Mouse (Mus musculus): ENCODE data around the gene Iah1. TPM values are rescaled to one million over a fixed set of nuclear protein-coding genes. Genes with fewer than 3 reads are reported as not detected.
A peak's percentile ranks its signal among the peaks of the same experiment; 100 is the strongest.

Iah1 gene
- polyA plus RNA-seq, 1 experiment: 18.3 TPM

DNA sequence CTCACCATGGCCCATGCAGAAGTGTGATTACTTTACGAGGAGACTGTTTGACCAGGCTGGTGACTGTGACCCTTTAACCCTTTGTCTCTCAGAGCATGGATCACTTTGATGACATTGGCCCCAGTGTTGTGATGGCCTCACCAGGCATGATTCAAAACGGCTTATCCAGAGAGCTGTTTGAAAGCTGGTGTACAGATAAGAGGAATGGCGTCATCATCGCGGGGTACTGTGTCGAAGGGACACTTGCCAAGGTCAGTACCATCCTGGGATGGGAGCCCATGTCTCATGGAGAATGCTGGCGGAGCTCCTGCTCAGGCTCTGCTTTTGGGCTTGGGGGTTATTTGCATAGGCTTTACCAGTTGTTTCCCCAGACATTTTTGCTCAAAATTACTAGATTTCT, 14.9 kb upstream of the Iah1 start:
- Histone ChIP-seq H3K27me3 (ENCODE audit: control insufficient read depth, insufficient read depth, low read length) (no peaks in the 10 kb centered on the region), H3K4me1 (ENCODE audit: control insufficient read depth, insufficient read depth, low read length) (no peaks in the 10 kb centered on the region), H3K4me3 (ENCODE audit: control insufficient read depth, low read depth, low read length) (peak overlapping the region; percentile 27), H3K27ac (ENCODE audit: control insufficient read depth, insufficient read depth, low read depth, low read length) (no peak overlapping the region), H3K36me3 (ENCODE audit: control insufficient read depth, insufficient read depth, low read length) (peaks cover 4% of the 10 kb centered on the region)
- TF ChIP-seq CTCF (IDR thresholded peaks at IDR 0.05; ENCODE audit: control insufficient read depth, insufficient read depth, insufficient replicate concordance, low read depth, low read length): no peak
- no peak for TF ChIP-seq POLR2A (IDR thresholded peaks at IDR 0.05; ENCODE audit: control insufficient read depth, low read depth, low read length)

DNA sequence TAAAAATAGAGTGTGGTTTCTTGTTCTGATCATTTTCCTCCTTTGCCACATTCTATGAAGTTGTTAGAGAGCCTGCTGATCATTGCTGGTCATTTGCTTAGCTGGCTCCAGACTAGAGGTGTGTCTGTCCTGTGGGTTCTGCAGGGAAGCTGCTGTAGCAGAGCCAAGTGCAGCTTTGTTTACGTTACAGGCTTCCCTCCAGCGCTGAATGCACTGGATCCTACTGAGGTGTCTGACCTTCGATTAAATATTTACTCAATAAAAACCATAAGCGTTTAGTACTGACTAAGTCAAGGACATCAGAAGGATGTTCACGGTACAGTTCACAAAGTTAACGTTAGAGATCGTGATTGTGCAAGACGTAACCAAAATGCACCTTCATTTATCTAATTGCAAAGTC, 14.3 kb upstream of the Iah1 start:
- Histone ChIP-seq H3K4me1 (ENCODE audit: control insufficient read depth, insufficient read depth, low read length) (no peaks in the 10 kb centered on the region), H3K4me3 (ENCODE audit: control insufficient read depth, low read depth, low read length) (no peak overlapping the region), H3K27ac (ENCODE audit: control insufficient read depth, insufficient read depth, low read depth, low read length) (no peak overlapping the region), H3K27me3 (ENCODE audit: control insufficient read depth, insufficient read depth, low read length) (no peaks in the 10 kb centered on the region), H3K36me3 (ENCODE audit: control insufficient read depth, insufficient read depth, low read length) (peaks cover 4% of the 10 kb centered on the region)
- TF ChIP-seq POLR2A (IDR thresholded peaks at IDR 0.05; ENCODE audit: control insufficient read depth, low read depth, low read length): no peak
- TF ChIP-seq CTCF (IDR thresholded peaks at IDR 0.05; ENCODE audit: control insufficient read depth, insufficient read depth, insufficient replicate concordance, low read depth, low read length): no peak

DNA sequence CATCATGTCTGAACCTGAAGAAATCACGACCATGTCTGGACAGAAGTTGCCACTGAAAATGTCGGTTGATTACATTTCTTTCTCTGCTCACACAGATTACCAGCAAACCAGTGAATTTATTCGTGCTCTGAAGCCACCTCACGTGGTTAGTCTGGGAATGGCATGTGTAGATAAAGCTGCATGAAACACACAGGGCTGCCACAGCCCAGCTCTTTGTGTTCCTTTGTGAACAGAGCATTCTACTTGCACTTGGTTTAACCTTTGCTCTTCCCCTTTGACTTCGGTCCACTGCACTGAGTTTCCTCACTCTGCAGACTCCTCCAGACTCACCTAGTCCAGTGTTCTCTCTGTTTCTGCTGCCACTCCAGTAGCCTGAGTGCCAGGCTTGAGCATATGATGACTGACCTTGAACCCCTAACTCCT, 13.8 kb upstream of the Iah1 start:
- Histone ChIP-seq H3K4me1 (ENCODE audit: control insufficient read depth, insufficient read depth, low read length) (no peaks in the 10 kb centered on the region), H3K27ac (ENCODE audit: control insufficient read depth, insufficient read depth, low read depth, low read length) (no peak overlapping the region), H3K36me3 (ENCODE audit: control insufficient read depth, insufficient read depth, low read length) (peaks cover 4% of the 10 kb centered on the region), H3K4me3 (ENCODE audit: control insufficient read depth, low read depth, low read length) (no peak overlapping the region), H3K27me3 (ENCODE audit: control insufficient read depth, insufficient read depth, low read length) (no peaks in the 10 kb centered on the region)
- TF ChIP-seq CTCF (IDR thresholded peaks at IDR 0.05; ENCODE audit: control insufficient read depth, insufficient read depth, insufficient replicate concordance, low read depth, low read length) (no peak), POLR2A (IDR thresholded peaks at IDR 0.05; ENCODE audit: control insufficient read depth, low read depth, low read length) (no peak)

DNA sequence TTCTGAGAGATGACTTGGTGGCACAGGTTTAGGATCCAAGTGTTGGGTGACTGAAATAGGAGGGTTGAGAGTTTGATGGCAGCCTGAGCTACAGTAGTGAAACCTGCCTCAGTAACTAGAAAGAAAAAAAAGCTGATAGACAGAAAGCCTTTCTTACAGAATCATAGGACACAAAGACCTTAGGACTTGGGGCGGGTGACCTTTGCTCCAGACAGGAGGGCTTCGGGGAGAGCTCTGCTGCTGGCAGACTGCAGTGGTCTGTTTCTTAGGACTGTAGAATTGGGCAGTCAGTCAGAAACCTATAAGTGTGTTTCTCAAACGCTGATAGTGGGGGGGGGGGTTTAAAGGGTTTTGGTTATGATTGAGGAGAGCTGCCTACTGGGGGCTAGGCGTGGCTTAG, 10.4 kb upstream of the Iah1 start:
- Histone ChIP-seq H3K36me3 (ENCODE audit: control insufficient read depth, insufficient read depth, low read length) (no peaks in the 10 kb centered on the region; the same call in none of the 2 replicates), H3K27me3 (ENCODE audit: control insufficient read depth, insufficient read depth, low read length) (no peaks in the 10 kb centered on the region), H3K4me1 (ENCODE audit: control insufficient read depth, insufficient read depth, low read length) (no peaks in the 10 kb centered on the region), H3K4me3 (ENCODE audit: control insufficient read depth, low read depth, low read length) (no peak overlapping the region), H3K27ac (ENCODE audit: control insufficient read depth, insufficient read depth, low read depth, low read length) (no peak overlapping the region)
- TF ChIP-seq CTCF (IDR thresholded peaks at IDR 0.05; ENCODE audit: control insufficient read depth, insufficient read depth, insufficient replicate concordance, low read depth, low read length): no peak

DNA sequence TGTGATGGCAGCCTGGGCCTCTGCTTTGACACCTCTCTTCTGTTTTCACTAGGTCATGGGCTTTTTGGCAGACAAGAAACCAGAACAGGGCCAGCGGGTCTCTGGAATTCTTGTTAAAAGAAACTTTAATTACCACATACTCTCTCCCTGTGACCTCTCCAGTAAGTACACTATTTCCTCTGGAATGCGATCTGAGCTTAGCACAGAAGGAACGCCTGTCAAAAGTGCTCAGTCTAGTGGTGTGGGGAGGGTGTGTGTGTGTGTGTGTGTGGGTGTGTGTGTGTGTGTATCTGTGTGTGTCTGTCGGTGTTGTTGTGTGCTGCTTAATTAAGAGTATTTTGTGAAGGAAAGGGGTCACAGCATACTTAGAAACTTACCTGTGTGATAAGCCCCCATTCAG, 9.5 kb upstream of the Iah1 start:
- Histone ChIP-seq H3K27me3 (ENCODE audit: control insufficient read depth, insufficient read depth, low read length) (no peaks in the 10 kb centered on the region), H3K4me1 (ENCODE audit: control insufficient read depth, insufficient read depth, low read length) (no peaks in the 10 kb centered on the region), H3K27ac (ENCODE audit: control insufficient read depth, insufficient read depth, low read depth, low read length) (no peak overlapping the region), H3K4me3 (ENCODE audit: control insufficient read depth, low read depth, low read length) (no peak overlapping the region), H3K36me3 (ENCODE audit: control insufficient read depth, insufficient read depth, low read length) (no peaks in the 10 kb centered on the region; the same call in none of the 2 replicates)
- TF ChIP-seq POLR2A (IDR thresholded peaks at IDR 0.05; ENCODE audit: control insufficient read depth, low read depth, low read length) (no peak), CTCF (IDR thresholded peaks at IDR 0.05; ENCODE audit: control insufficient read depth, insufficient read depth, insufficient replicate concordance, low read depth, low read length) (no peak)

DNA sequence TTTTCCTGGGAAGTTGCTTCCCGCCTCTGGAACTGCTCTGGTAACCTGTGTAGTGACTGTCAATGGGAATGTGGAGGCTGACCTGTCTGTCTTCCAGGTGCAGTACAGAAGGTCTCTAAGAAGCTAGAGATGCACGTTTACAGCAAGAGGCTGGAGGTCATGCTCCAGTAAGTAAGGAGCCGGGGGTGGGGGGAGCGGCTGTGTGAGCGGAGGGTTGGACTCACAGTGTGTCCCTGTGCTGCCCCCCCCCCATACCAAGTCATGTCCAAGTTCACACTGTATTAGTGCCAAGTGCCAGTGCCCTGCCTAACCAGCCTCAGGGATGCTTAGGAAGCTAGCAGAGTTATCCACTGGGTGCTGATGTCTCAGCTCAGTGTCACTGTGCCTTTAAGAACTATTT, 4.0 kb upstream of the Iah1 start:
- Histone ChIP-seq H3K4me1 (ENCODE audit: control insufficient read depth, insufficient read depth, low read length) (peaks cover 4% of the 10 kb centered on the region), H3K27me3 (ENCODE audit: control insufficient read depth, insufficient read depth, low read length) (no peaks in the 10 kb centered on the region), H3K27ac (ENCODE audit: control insufficient read depth, insufficient read depth, low read depth, low read length) (no peak overlapping the region), H3K4me3 (ENCODE audit: control insufficient read depth, low read depth, low read length) (no peak overlapping the region), H3K36me3 (ENCODE audit: control insufficient read depth, insufficient read depth, low read length) (no peaks in the 10 kb centered on the region; the same call in 1 of the 2 replicates)
- no peak for TF ChIP-seq POLR2A (IDR thresholded peaks at IDR 0.05; ENCODE audit: control insufficient read depth, low read depth, low read length)
- no peak for TF ChIP-seq CTCF (IDR thresholded peaks at IDR 0.05; ENCODE audit: control insufficient read depth, insufficient read depth, insufficient replicate concordance, low read depth, low read length)

DNA sequence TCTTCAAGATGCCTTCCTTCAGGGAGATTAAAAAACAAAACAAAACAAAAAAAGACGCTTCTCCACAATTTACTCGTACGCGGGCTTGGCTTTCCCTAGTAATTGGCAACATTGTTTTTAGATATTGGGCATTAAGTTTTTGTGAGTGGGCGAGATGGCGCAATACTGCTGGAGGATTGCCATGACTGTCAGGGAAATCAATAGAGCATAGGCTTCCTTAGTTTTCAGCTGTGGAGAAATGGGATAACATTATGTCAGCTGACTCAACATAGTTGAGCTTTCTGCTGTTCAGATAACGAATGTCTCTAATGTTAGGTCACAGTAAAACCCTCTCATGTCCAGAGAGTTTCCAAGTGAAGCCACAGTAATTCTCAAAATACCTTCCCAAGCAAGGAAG, 678 bp downstream of the Iah1 start:
- Histone ChIP-seq H3K4me3 (ENCODE audit: control insufficient read depth, low read depth, low read length) (peak overlapping the region; percentile 97; the same call in 1 of the 2 replicates), H3K36me3 (ENCODE audit: control insufficient read depth, insufficient read depth, low read length) (no peaks in the 10 kb centered on the region), H3K27ac (ENCODE audit: control insufficient read depth, insufficient read depth, low read depth, low read length) (no peak overlapping the region), H3K4me1 (ENCODE audit: control insufficient read depth, insufficient read depth, low read length) (peaks cover 5% of the 10 kb centered on the region), H3K27me3 (ENCODE audit: control insufficient read depth, insufficient read depth, low read length) (no peaks in the 10 kb centered on the region)
- no peak for TF ChIP-seq CTCF (IDR thresholded peaks at IDR 0.05; ENCODE audit: control insufficient read depth, insufficient read depth, insufficient replicate concordance, low read depth, low read length)
- TF ChIP-seq POLR2A (IDR thresholded peaks at IDR 0.05; ENCODE audit: control insufficient read depth, low read depth, low read length): no peak
